In the genomic region with DNA sequence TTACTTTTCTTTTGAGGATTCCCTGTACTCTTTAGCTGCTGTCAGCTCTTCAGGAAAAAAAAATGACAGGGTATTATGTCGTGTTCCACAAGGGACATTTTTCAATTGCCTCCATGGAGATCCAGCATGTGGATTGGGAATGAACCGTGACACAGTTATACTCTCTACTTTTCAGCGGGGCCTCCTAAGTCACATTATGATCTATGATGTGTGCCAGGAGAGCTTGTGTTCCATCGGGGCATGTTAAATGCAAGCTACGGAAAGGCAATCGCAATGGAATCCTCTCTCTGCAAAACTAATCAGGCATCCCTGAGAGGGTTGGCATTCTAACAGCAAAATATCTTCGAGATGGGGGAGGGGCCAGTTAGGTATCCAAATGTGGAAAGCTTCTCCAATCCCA, we compare ENCODE assay signal across 21 mouse cellular contexts.
DNase-seq lines count a peak whose midpoint lies in the region; ATAC-seq and TF ChIP-seq lines count a peak whose summit lies in the region.
"Had no signal": no experiment of that assay in that cellular context is flagged by ENCODE, and none has a peak within 500 bp of the region (broad histone marks: within the 10 kb centered on the region; RNA-seq: fewer than 3 reads in every experiment).

No protein-coding gene starts in this region.

- WGBS in embryonic facial prominence, embryonic 14.5 days: 50% methylated on average over 7 of the region's 7 CpGs
- 87% methylated on average over 7 of the region's 7 CpGs for WGBS in embryonic facial prominence, embryonic 10.5 days
- WGBS in hindbrain, embryonic 11.5 days: 50% methylated on average over 7 of the region's 7 CpGs
- WGBS in hindbrain, embryonic 12.5 days: 39% methylated on average over 7 of the region's 7 CpGs
- 41% methylated on average over 7 of the region's 7 CpGs for WGBS in embryonic facial prominence, embryonic 15.5 days
- 24% methylated on average over 7 of the region's 7 CpGs for WGBS in hindbrain, postnatal 0 days

- peak; percentile 55 for ATAC-seq in embryonic facial prominence, embryonic 14.5 days (ENCODE audit: low read depth)
- peak; percentile 33; the same call in 1 of the 2 replicates for ATAC-seq in hindbrain, embryonic 11.5 days (ENCODE audit: low FRiP score)
- no peak for ATAC-seq in hindbrain, embryonic 12.5 days (ENCODE audit: low FRiP score)
- peak; percentile 69 for ATAC-seq in embryonic facial prominence, embryonic 15.5 days (ENCODE audit: insufficient number of reproducible peaks, low FRiP score, low TSS enrichment, low read depth)
- ATAC-seq in hindbrain, postnatal 0 days: peak; percentile 70
- ATAC-seq: activated CD4-positive, CD25-positive, alpha-beta regulatory T cell, adult 4 months; forebrain, embryonic 15.5 days; Patski had no signal

- DNase-seq in embryonic facial prominence, embryonic 14.5 days (ENCODE audit: low spot score): peak; percentile 83
- DNase-seq in embryonic facial prominence, embryonic 10.5 days (ENCODE audit: low spot score): no peak
- DNase-seq in hindbrain, embryonic 11.5 days (ENCODE audit: low spot score): no peak
- peak; percentile 51 for DNase-seq in hindbrain, postnatal 0 days (ENCODE audit: low spot score)
- no peak for DNase-seq in kidney, adult 8-10 months
- DNase-seq: adrenal gland, postnatal 14 days; cerebellum, adult 18-20 months; cerebellum, adult 9-11 months; cerebellum, postnatal 36 days; gastrocnemius, postnatal 14 days; heart, adult 18-20 months; heart, postnatal 14 days; kidney, adult 11 months had no signal

- H3K27ac ChIP-seq in embryonic facial prominence, embryonic 14.5 days (replicated peaks; ENCODE audit: low read depth, low read length): no peak overlapping the region
- H3K27ac ChIP-seq in embryonic facial prominence, embryonic 10.5 days (replicated peaks): no peak overlapping the region
- no peak overlapping the region for H3K27ac ChIP-seq in hindbrain, embryonic 11.5 days (ENCODE audit: low read depth, low read length)
- no peak overlapping the region for H3K27ac ChIP-seq in hindbrain, embryonic 12.5 days
- no peak overlapping the region for H3K27ac ChIP-seq in embryonic facial prominence, embryonic 15.5 days (replicated peaks)
- H3K27ac ChIP-seq in hindbrain, postnatal 0 days: no peak overlapping the region
- H3K27ac ChIP-seq: forebrain, embryonic 15.5 days; heart, embryonic 15.5 days had no signal

- no peaks in the 10 kb centered on the region for H3K4me1 ChIP-seq in embryonic facial prominence, embryonic 14.5 days (ENCODE audit: control insufficient read depth, insufficient read depth, low read length)
- H3K4me1 ChIP-seq in embryonic facial prominence, embryonic 10.5 days: no peaks in the 10 kb centered on the region
- peaks cover 4% of the 10 kb centered on the region; the same call in 1 of the 2 replicates for H3K4me1 ChIP-seq in hindbrain, embryonic 11.5 days (replicated peaks; ENCODE audit: control insufficient read depth, insufficient read depth, low read length)
- H3K4me1 ChIP-seq in hindbrain, embryonic 12.5 days: peaks cover 8% of the 10 kb centered on the region; the same call in 1 of the 2 replicates
- no peaks in the 10 kb centered on the region; the same call in 1 of the 2 replicates for H3K4me1 ChIP-seq in embryonic facial prominence, embryonic 15.5 days
- H3K4me1 ChIP-seq in hindbrain, postnatal 0 days (ENCODE audit: insufficient read depth, low read length): no peaks in the 10 kb centered on the region
- H3K4me1 ChIP-seq: forebrain, embryonic 15.5 days; heart, embryonic 15.5 days had no signal

- H3K9ac ChIP-seq in embryonic facial prominence, embryonic 14.5 days (ENCODE audit: low read depth, low read length): no peak overlapping the region
- H3K9ac ChIP-seq in hindbrain, embryonic 11.5 days (ENCODE audit: low read depth, low read length): no peak overlapping the region
- H3K9ac ChIP-seq in hindbrain, embryonic 12.5 days: no peak overlapping the region
- no peak overlapping the region for H3K9ac ChIP-seq in embryonic facial prominence, embryonic 15.5 days
- no peak overlapping the region for H3K9ac ChIP-seq in hindbrain, postnatal 0 days (replicated peaks; ENCODE audit: low read length)
- H3K9ac ChIP-seq: forebrain, embryonic 15.5 days; heart, embryonic 15.5 days had no signal

- no peak overlapping the region for H3K4me3 ChIP-seq in embryonic facial prominence, embryonic 14.5 days (ENCODE audit: low read depth, low read length)
- H3K4me3 ChIP-seq in embryonic facial prominence, embryonic 10.5 days: no peak overlapping the region
- H3K4me3 ChIP-seq in hindbrain, embryonic 11.5 days (ENCODE audit: low read depth, low read length): no peak overlapping the region
- no peak overlapping the region for H3K4me3 ChIP-seq in hindbrain, embryonic 12.5 days
- no peak overlapping the region for H3K4me3 ChIP-seq in embryonic facial prominence, embryonic 15.5 days (replicated peaks)
- H3K4me3 ChIP-seq in hindbrain, postnatal 0 days (ENCODE audit: low read length): no peak overlapping the region
- H3K4me3 ChIP-seq: forebrain, embryonic 15.5 days; heart, embryonic 15.5 days had no signal

- no peaks in the 10 kb centered on the region for H3K27me3 ChIP-seq in embryonic facial prominence, embryonic 14.5 days (replicated peaks; ENCODE audit: control insufficient read depth, insufficient read depth, low read length)
- H3K27me3 ChIP-seq in embryonic facial prominence, embryonic 10.5 days (replicated peaks; ENCODE audit: low read depth, poor library complexity, severe bottlenecking): no peaks in the 10 kb centered on the region
- H3K27me3 ChIP-seq in hindbrain, embryonic 11.5 days (ENCODE audit: control insufficient read depth, insufficient read depth, low read length): no peaks in the 10 kb centered on the region
- no peaks in the 10 kb centered on the region for H3K27me3 ChIP-seq in hindbrain, embryonic 12.5 days
- no peaks in the 10 kb centered on the region for H3K27me3 ChIP-seq in embryonic facial prominence, embryonic 15.5 days
- no peaks in the 10 kb centered on the region for H3K27me3 ChIP-seq in hindbrain, postnatal 0 days (ENCODE audit: insufficient read depth, low read length)
- H3K27me3 ChIP-seq: CH12.LX; forebrain, embryonic 15.5 days; heart, embryonic 15.5 days; Patski had no signal

- H3K4me2 ChIP-seq in embryonic facial prominence, embryonic 14.5 days (ENCODE audit: low read depth, low read length): no peak overlapping the region
- no peak overlapping the region for H3K4me2 ChIP-seq in hindbrain, embryonic 11.5 days (replicated peaks; ENCODE audit: low read depth, low read length)
- H3K4me2 ChIP-seq in hindbrain, embryonic 12.5 days (replicated peaks): no peak overlapping the region
- no peak overlapping the region for H3K4me2 ChIP-seq in embryonic facial prominence, embryonic 15.5 days (replicated peaks)
- H3K4me2 ChIP-seq in hindbrain, postnatal 0 days (ENCODE audit: low read depth, low read length): no peak overlapping the region
- H3K4me2 ChIP-seq: forebrain, embryonic 15.5 days; heart, embryonic 11.5 days; heart, embryonic 15.5 days had no signal

- H3K36me3 ChIP-seq in embryonic facial prominence, embryonic 14.5 days (ENCODE audit: control insufficient read depth, insufficient read depth, low read length): no peaks in the 10 kb centered on the region
- H3K36me3 ChIP-seq in embryonic facial prominence, embryonic 10.5 days (replicated peaks): no peaks in the 10 kb centered on the region
- no peaks in the 10 kb centered on the region for H3K36me3 ChIP-seq in hindbrain, embryonic 11.5 days (ENCODE audit: control insufficient read depth, insufficient read depth, low read length)
- no peaks in the 10 kb centered on the region for H3K36me3 ChIP-seq in hindbrain, embryonic 12.5 days
- H3K36me3 ChIP-seq in embryonic facial prominence, embryonic 15.5 days: no peaks in the 10 kb centered on the region
- no peaks in the 10 kb centered on the region for H3K36me3 ChIP-seq in hindbrain, postnatal 0 days (ENCODE audit: insufficient read depth, low read length)
- H3K36me3 ChIP-seq: forebrain, embryonic 15.5 days; heart, embryonic 15.5 days had no signal

- no peaks in the 10 kb centered on the region for H3K9me3 ChIP-seq in embryonic facial prominence, embryonic 14.5 days (ENCODE audit: control insufficient read depth, low read length)
- H3K9me3 ChIP-seq in embryonic facial prominence, embryonic 10.5 days: no peaks in the 10 kb centered on the region
- no peaks in the 10 kb centered on the region for H3K9me3 ChIP-seq in hindbrain, embryonic 11.5 days (ENCODE audit: control insufficient read depth, low read length)
- H3K9me3 ChIP-seq in hindbrain, embryonic 12.5 days (replicated peaks): no peaks in the 10 kb centered on the region
- H3K9me3 ChIP-seq in embryonic facial prominence, embryonic 15.5 days (replicated peaks): no peaks in the 10 kb centered on the region
- no peaks in the 10 kb centered on the region for H3K9me3 ChIP-seq in hindbrain, postnatal 0 days (ENCODE audit: low read length)
- H3K9me3 ChIP-seq: forebrain, embryonic 15.5 days; heart, embryonic 15.5 days had no signal

- TF ChIP-seq CTCF in hindbrain, postnatal 0 days (IDR thresholded peaks at IDR 0.05; ENCODE audit: low read depth): no peak

Comparison
In these comparisons a context has a peak if more than half of its experiments do, and no peak if none do; other contexts are left out.
1. DNase-seq: peak in embryonic facial prominence, embryonic 14.5 days (single experiment) and hindbrain, postnatal 0 days (single experiment); none in embryonic facial prominence, embryonic 10.5 days (single experiment), hindbrain, embryonic 11.5 days (single experiment) and kidney, adult 8-10 months (0 of 2).